Mouse (Mus musculus) erythroblast, embryonic 14.5 days (primary cell): ENCODE results near the gene Fgfr2. TPM values are rescaled to one million over a fixed set of nuclear protein-coding genes. Genes with fewer than 3 reads are reported as not detected.
A peak's percentile ranks its signal among the peaks of the same experiment; 100 is the strongest.

Source experiments
- H3K27me3 ChIP-seq: 2 replicates; pipeline ENCODE4 v1.6.1; 2012; ENCODE audit warnings: inconsistent platforms; ENCODE audit not compliant: control insufficient read depth
- H3K36me3 ChIP-seq: 2 replicates; pipeline ENCODE4 v1.6.1; 2012; ENCODE audit warnings: mild to moderate bottlenecking, inconsistent platforms; ENCODE audit not compliant: control insufficient read depth
- H3K4me1 ChIP-seq: 2 replicates; pipeline ENCODE4 v1.6.1; 2012; ENCODE audit warnings: inconsistent platforms; ENCODE audit not compliant: control insufficient read depth
- H3K4me3 ChIP-seq: replicated peaks from 2 replicates; pipeline ENCODE3; 2012; ENCODE audit warnings: moderate library complexity, mild to moderate bottlenecking, inconsistent platforms
- H3K9me3 ChIP-seq: 2 replicates; pipeline ENCODE4 v1.6.1; 2012; ENCODE audit warnings: low read length, inconsistent platforms, mixed read lengths; ENCODE audit not compliant: control insufficient read depth
- GATA1 ChIP-seq: IDR thresholded peaks from 2 replicates; pipeline ENCODE4 v1.6.1; 2012; ENCODE audit warnings: low read length, inconsistent platforms, mixed read lengths
- TAL1 ChIP-seq: IDR thresholded peaks from 3 replicates; pipeline ENCODE4 v1.6.1; 2012; ENCODE audit warnings: low read length, inconsistent platforms, mixed read lengths
- polyA plus RNA-seq: library from polyadenylated mRNA; stranded (reverse); fragments of >175 nt; gene quantifications from 2 replicates; pipeline ENCODE4 v1.2.3, GENCODE M21; 2012

Fgfr2 gene
- polyA plus RNA-seq, 1 experiment, result not detected

DNA sequence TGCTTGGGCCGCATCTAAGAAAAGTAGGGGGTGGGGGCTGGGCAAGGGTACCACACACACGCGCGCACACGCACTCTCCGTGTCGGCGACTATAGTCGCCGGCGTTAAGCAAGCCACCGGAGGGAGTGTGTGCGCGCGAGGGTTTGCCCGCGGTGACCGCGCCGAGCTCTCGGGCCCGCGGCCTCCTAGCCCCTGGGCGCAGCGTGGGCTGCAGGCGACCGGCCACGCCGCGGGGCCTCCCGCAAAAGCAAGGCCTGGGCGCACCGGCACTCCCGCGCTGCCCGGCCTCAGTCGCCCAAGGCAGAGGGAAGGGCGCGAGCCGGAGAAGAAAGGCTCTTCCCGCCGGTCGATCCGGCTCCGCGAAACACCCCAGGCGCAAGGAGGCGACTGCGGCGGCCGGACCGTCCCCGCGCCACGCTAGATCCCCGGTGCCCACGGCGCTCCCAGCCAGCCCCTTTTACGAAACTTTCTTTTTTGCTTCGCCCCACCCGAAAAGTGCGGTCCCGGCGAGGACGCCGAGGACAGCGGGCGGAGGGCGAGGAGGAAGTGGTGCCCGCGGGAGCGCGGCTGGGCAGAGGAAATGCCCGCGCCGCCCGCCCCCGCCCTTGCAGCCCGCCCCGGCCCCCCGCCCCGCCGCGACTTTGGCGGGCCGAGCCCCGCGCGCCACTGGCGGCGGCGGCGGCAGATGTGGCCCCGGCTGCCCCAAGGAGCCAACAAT is 1.3 kb downstream of the Fgfr2 start:
- peaks cover 62% of the 10 kb centered on the region for H3K27me3 ChIP-seq
- H3K4me1 ChIP-seq, result peaks cover 34% of the 10 kb centered on the region
- no peak for TF ChIP-seq GATA1
- no peak for TF ChIP-seq TAL1

DNA sequence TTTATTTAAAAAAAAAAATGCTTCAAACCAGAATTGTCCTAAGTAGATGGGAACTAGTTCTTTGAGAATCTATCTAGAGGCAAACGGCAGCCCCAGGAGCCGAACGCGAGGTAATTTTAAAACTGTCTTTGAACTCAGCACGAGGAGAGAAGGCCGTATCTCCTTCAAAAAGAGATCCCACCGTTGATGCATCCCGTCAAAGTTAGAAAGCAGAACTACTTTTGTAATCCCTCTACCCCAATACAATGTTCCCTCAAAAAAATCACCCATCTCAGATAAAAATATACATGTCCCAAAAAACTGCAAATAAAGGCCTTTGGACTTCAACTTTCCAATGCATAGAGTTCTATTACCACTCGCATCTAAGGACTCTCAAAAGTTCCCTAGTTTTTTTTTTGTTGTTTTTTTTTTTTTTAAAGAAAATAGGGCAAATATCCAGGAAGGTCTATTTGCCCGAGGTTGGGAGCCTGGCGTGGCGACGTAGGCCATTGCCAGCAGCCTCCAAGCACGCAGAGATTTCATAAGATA is 2.0 kb downstream of the Fgfr2 start:
- peaks cover 38% of the 10 kb centered on the region for H3K4me1 ChIP-seq
- TF ChIP-seq GATA1, result no peak
- no peak for TF ChIP-seq TAL1
- no peaks in the 10 kb centered on the region for H3K36me3 ChIP-seq
- no peaks in the 10 kb centered on the region for H3K9me3 ChIP-seq
- H3K27me3 ChIP-seq, result peaks cover 56% of the 10 kb centered on the region
- H3K4me3 ChIP-seq, result peak overlapping the region; percentile 69

More for the DNA sequence above, 1.3 kb downstream of the Fgfr2 start:
- Histone ChIP-seq H3K4me3 (peak overlapping the region; percentile 69), H3K9me3 (no peaks in the 10 kb centered on the region), H3K36me3 (no peaks in the 10 kb centered on the region)

DNA sequence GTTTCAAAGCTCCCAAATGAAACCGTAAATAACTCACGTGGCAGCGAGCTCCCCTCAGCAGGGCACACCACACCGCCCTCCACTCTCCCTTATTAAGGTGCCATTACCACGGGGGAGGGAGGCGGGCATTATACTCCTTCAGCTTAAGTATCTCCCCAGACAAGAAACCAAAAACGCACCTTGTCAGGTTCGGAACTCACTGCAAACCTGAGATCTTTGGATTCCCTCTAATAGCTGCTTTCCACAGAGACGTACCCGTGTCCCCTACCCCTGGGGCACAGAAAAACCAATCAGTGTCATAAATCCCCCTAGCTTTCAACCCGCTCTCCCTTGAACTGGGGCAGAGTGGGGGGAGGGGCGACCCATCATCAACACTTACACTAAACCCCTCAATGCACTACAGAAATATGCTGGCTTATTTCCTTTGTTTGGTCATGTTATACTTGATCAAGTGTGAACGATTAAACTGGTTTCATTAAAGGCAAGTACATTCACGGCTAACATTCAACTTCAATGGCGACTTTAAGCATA is 2.9 kb downstream of the Fgfr2 start:
- TF ChIP-seq TAL1 (no peak), GATA1 (no peak)
- Histone ChIP-seq H3K9me3 (no peaks in the 10 kb centered on the region), H3K36me3 (no peaks in the 10 kb centered on the region), H3K4me1 (peaks cover 46% of the 10 kb centered on the region), H3K27me3 (peaks cover 47% of the 10 kb centered on the region), H3K4me3 (no peak overlapping the region)

DNA sequence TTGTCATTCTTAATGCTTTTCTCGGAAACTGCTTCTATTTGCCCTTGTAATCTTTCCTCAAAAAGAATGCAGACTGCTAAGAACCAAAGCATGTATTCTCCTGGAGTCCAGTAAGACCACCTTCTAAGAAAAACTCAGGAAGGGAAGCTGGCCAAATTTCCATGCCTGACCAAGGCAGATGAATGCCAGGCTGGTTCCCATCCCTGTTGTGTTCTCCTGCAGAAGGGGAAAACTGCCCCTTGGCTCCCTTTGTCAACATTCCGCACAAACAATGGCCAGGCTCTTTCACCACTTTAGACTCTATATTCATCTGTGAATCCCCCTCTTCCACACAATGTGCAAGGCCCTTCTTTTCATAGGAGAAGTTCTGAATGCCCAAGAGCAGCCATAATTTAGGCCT is 5.3 kb downstream of the Fgfr2 start:
- Histone ChIP-seq H3K27me3 (peaks cover 26% of the 10 kb centered on the region), H3K9me3 (no peaks in the 10 kb centered on the region), H3K36me3 (no peaks in the 10 kb centered on the region), H3K4me3 (no peak overlapping the region), H3K4me1 (peaks cover 43% of the 10 kb centered on the region)
- TF ChIP-seq GATA1 (no peak), TAL1 (no peak)

GRCm38 (mm10) chr7:133116542-133116941 is 6.6 kb downstream of the Fgfr2 start:
- Histone ChIP-seq H3K9me3 (no peaks in the 10 kb centered on the region), H3K27me3 (peaks cover 14% of the 10 kb centered on the region), H3K4me3 (no peak overlapping the region), H3K36me3 (no peaks in the 10 kb centered on the region), H3K4me1 (peaks cover 36% of the 10 kb centered on the region)
- TF ChIP-seq GATA1 (no peak), TAL1 (no peak)

- Histone ChIP-seq H3K36me3 (no peaks in the 10 kb centered on the region), H3K4me3 (peak overlapping the region; percentile 67), H3K4me1 (peaks cover 35% of the 10 kb centered on the region), H3K27me3 (peaks cover 8% of the 10 kb centered on the region), H3K9me3 (no peaks in the 10 kb centered on the region)
- no peak for TF ChIP-seq GATA1
- no peak for TF ChIP-seq TAL1
Observed at GRCm38 (mm10) chr7:133115886-133116285, 7.3 kb downstream of the Fgfr2 start.

- H3K36me3 ChIP-seq, result no peaks in the 10 kb centered on the region
- H3K4me3 ChIP-seq, result peak overlapping the region; percentile 67
- H3K9me3 ChIP-seq, result no peaks in the 10 kb centered on the region
- H3K27me3 ChIP-seq, result no peaks in the 10 kb centered on the region; the same call in 1 of the 2 replicates
- peaks cover 32% of the 10 kb centered on the region for H3K4me1 ChIP-seq
- TF ChIP-seq TAL1 (no peak), GATA1 (no peak)
Observed at GRCm38 (mm10) chr7:133114847-133115470, 8.2 kb downstream of the Fgfr2 start.

DNA sequence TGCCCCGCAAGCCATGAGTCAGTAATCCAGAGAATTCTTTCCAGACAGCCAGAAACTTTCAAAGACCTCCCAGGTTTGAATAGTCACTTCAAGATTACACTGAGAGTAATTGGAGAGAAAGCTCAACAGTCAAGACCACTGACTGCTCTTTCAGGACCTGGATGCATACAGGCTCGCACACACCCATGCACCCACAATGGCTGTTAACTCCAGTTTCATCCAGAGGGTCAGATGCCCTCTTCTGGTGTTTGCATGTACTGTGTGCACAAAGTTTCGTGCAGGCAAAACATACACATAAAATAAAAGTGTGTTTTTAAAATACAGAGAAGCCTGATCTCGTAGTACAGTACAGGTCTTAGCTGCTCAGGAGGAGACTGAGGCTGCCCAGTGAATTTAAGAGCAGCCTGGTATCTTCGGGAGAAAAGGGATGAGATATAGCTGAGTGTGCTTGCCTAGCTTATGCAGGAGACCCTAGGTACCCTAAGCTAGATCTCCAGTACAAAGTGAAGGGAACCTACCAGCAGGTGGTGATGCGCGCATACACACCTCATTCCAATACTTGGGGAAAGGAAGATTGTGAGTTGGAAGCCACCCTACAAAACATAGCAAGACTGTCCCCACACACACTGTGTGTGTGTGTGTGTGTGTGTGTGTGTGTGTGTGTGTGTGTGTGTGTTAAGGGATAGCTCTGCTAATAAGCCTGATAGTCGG is 9.8 kb downstream of the Fgfr2 start:
- peaks cover 32% of the 10 kb centered on the region for H3K4me1 ChIP-seq
- H3K9me3 ChIP-seq, result no peaks in the 10 kb centered on the region
- no peaks in the 10 kb centered on the region for H3K36me3 ChIP-seq
- no peak overlapping the region for H3K4me3 ChIP-seq
- TF ChIP-seq TAL1 (no peak), GATA1 (no peak)
- no peaks in the 10 kb centered on the region for H3K27me3 ChIP-seq
